Mouse (Mus musculus) liver, embryonic 16.5 days (tissue): ENCODE measurements around the gene Tmem214. TPM values are rescaled to one million over a fixed set of nuclear protein-coding genes. Genes with fewer than 3 reads are reported as not detected.

ENCODE experiments used
- ATAC-seq: fragments of 200-750 bp; cut with Nextera tagmentation; 2 replicates; pipeline ENCODE4 v1.8.0; 2017; ENCODE audit warnings: low read depth, mild to moderate bottlenecking, moderate number of reproducible peaks, moderate library complexity
- H3K27ac ChIP-seq: fragments of 300-500 bp; sonication (generic); 2 replicates; pipeline ENCODE4 v1.5.1; 2014; ENCODE audit warnings: mild to moderate bottlenecking, low read length
- H3K27me3 ChIP-seq: fragments of 300-500 bp; sonication (generic); 2 replicates; pipeline ENCODE4 v1.6.1; 2014; ENCODE audit warnings: low read depth, low read length, mixed read lengths; ENCODE audit not compliant: control insufficient read depth, insufficient read depth
- H3K36me3 ChIP-seq: fragments of 300-500 bp; sonication (generic); 2 replicates; pipeline ENCODE4 v1.6.1; 2014; ENCODE audit warnings: mild to moderate bottlenecking; ENCODE audit not compliant: control insufficient read depth, insufficient read depth
- H3K4me1 ChIP-seq: fragments of 300-500 bp; sonication (generic); 2 replicates; pipeline ENCODE4 v1.6.1; 2014; ENCODE audit warnings: low read depth, low read length, mixed read lengths; ENCODE audit not compliant: control insufficient read depth
- H3K4me2 ChIP-seq: fragments of 300-500 bp; sonication (generic); 2 replicates; pipeline ENCODE4 v1.6.1; 2014; ENCODE audit warnings: low read depth, low read length, mixed read lengths
- H3K4me3 ChIP-seq: fragments of 300-500 bp; sonication (generic); 2 replicates; pipeline ENCODE4 v1.5.1; 2014; ENCODE audit warnings: low read depth, mild to moderate bottlenecking, low read length
- H3K9ac ChIP-seq: fragments of 300-500 bp; sonication (generic); 2 replicates; pipeline ENCODE4 v1.6.1; 2014; ENCODE audit warnings: low read depth, low read length
- H3K9me3 ChIP-seq: fragments of 300-500 bp; sonication (generic); replicated peaks from 2 replicates; pipeline ENCODE4 v1.6.1; 2016; ENCODE audit warnings: low read length; ENCODE audit not compliant: control insufficient read depth
- WGBS: fragments of 180-500 bp; shearing (Covaris S2); extraction: QIAGEN DNeasy Blood & Tissue Kit; methylation state at CpG from one replicate; pipeline ENCODE4 v1.1.7; 2014; ENCODE audit not compliant: insufficient replicate concordance; 5-methylcytosine and 5-hydroxymethylcytosine counted together
- polyA plus RNA-seq: library from polyadenylated mRNA; unstranded; fragments of >200 nt; fragmentation: Nextera tagmentation; extraction: Ambion mirVana; gene quantifications from 2 replicates; pipeline ENCODE4 v1.2.1, GENCODE M21; 2015

Tmem214 gene
- polyA plus RNA-seq, 1 experiment from 2014 or later = 40.1 TPM

- Histone ChIP-seq H3K9ac (peak overlapping the region; percentile 56), H3K27ac (peak overlapping the region; percentile 74), H3K9me3 (no peaks in the 10 kb centered on the region), H3K27me3 (no peaks in the 10 kb centered on the region), H3K4me1 (peaks cover 40% of the 10 kb centered on the region), H3K4me2 (peak overlapping the region; percentile 59), H3K4me3 (peak overlapping the region; percentile 55), H3K36me3 (peaks cover 9% of the 10 kb centered on the region; the same call in 1 of the 2 replicates)
- no peak; the same call in 1 of the 2 replicates for ATAC-seq
- 20% methylated on average over 9 of the region's 9 CpGs for WGBS
Measured at GRCm38 (mm10) chr5:30915456-30915855, 47.6 kb downstream of the Tmem214 start.

- peak overlapping the region; percentile 55 for H3K4me3 ChIP-seq
- peak overlapping the region; percentile 74 for H3K27ac ChIP-seq
- WGBS = 3% methylated on average over 7 of the region's 7 CpGs
- H3K4me2 ChIP-seq = peak overlapping the region; percentile 59
- peaks cover 45% of the 10 kb centered on the region for H3K4me1 ChIP-seq
- ATAC-seq = peak; percentile 71
- H3K27me3 ChIP-seq = no peaks in the 10 kb centered on the region
- peak overlapping the region; percentile 56; the same call in 1 of the 2 replicates for H3K9ac ChIP-seq
- peaks cover 9% of the 10 kb centered on the region; the same call in 1 of the 2 replicates for H3K36me3 ChIP-seq
- no peaks in the 10 kb centered on the region for H3K9me3 ChIP-seq
Measured at GRCm38 (mm10) chr5:30915974-30916433, 48.2 kb downstream of the Tmem214 start.

GRCm38 (mm10) chr5:30916841-30917240, 49.0 kb downstream of the Tmem214 start:
- peaks cover 9% of the 10 kb centered on the region; the same call in 1 of the 2 replicates for H3K36me3 ChIP-seq
- H3K9me3 ChIP-seq = no peaks in the 10 kb centered on the region
- no peak overlapping the region for H3K9ac ChIP-seq
- no peak overlapping the region for H3K4me3 ChIP-seq
- H3K27me3 ChIP-seq = no peaks in the 10 kb centered on the region
- ATAC-seq = no peak
- peak overlapping the region; percentile 74 for H3K27ac ChIP-seq
- 81% methylated on average over 9 of the region's 9 CpGs for WGBS
- H3K4me1 ChIP-seq = peaks cover 49% of the 10 kb centered on the region
- H3K4me2 ChIP-seq = no peak overlapping the region

GRCm38 (mm10) chr5:30917348-30917747, 49.5 kb downstream of the Tmem214 start:
- no peak overlapping the region for H3K27ac ChIP-seq
- WGBS = 84% methylated on average over 11 of the region's 11 CpGs
- H3K4me3 ChIP-seq = no peak overlapping the region
- H3K9ac ChIP-seq = no peak overlapping the region
- no peaks in the 10 kb centered on the region for H3K9me3 ChIP-seq
- no peak overlapping the region for H3K4me2 ChIP-seq
- no peak for ATAC-seq
- H3K27me3 ChIP-seq = no peaks in the 10 kb centered on the region
- peaks cover 9% of the 10 kb centered on the region; the same call in 1 of the 2 replicates for H3K36me3 ChIP-seq
- peaks cover 53% of the 10 kb centered on the region for H3K4me1 ChIP-seq

GRCm38 (mm10) chr5:30917891-30918670, 50.3 kb downstream of the Tmem214 start:
- 73% methylated on average over 31 of the region's 31 CpGs for WGBS
- H3K9ac ChIP-seq = no peak overlapping the region

GRCm38 (mm10) chr5:30918691-30919090, 50.9 kb downstream of the Tmem214 start:
- H3K9me3 ChIP-seq = no peaks in the 10 kb centered on the region
- H3K36me3 ChIP-seq = peaks cover 9% of the 10 kb centered on the region; the same call in 1 of the 2 replicates
- no peaks in the 10 kb centered on the region for H3K27me3 ChIP-seq
- H3K27ac ChIP-seq = no peak overlapping the region
- H3K4me2 ChIP-seq = no peak overlapping the region
- no peak overlapping the region for H3K4me3 ChIP-seq
- no peak for ATAC-seq
- peaks cover 57% of the 10 kb centered on the region for H3K4me1 ChIP-seq
- no peak overlapping the region for H3K9ac ChIP-seq
- WGBS = 70% methylated on average over 8 of the region's 8 CpGs

More at GRCm38 (mm10) chr5:30917891-30918670, 50.3 kb downstream of the Tmem214 start:
- Histone ChIP-seq H3K36me3 (peaks cover 9% of the 10 kb centered on the region; the same call in 1 of the 2 replicates), H3K27ac (no peak overlapping the region), H3K4me1 (peaks cover 57% of the 10 kb centered on the region), H3K27me3 (no peaks in the 10 kb centered on the region), H3K4me2 (no peak overlapping the region), H3K4me3 (no peak overlapping the region), H3K9me3 (no peaks in the 10 kb centered on the region)
- no peak for ATAC-seq

GRCm38 (mm10) chr5:30919831-30920614, 52.2 kb downstream of the Tmem214 start:
- ATAC-seq = no peak
- no peak overlapping the region for H3K9ac ChIP-seq
- no peaks in the 10 kb centered on the region for H3K9me3 ChIP-seq
- H3K27me3 ChIP-seq = no peaks in the 10 kb centered on the region
- WGBS = 71% methylated on average over 11 of the region's 11 CpGs
- H3K27ac ChIP-seq = no peak overlapping the region
- peaks cover 47% of the 10 kb centered on the region for H3K4me1 ChIP-seq
- no peak overlapping the region for H3K4me3 ChIP-seq
- no peak overlapping the region for H3K4me2 ChIP-seq
- peaks cover 9% of the 10 kb centered on the region; the same call in 1 of the 2 replicates for H3K36me3 ChIP-seq

- H3K4me3 ChIP-seq = 0 out of 2 replicates have a peak overlapping the region, but pooled peaks have one; percentile 82
- H3K36me3 ChIP-seq = peaks cover 9% of the 10 kb centered on the region
- ATAC-seq = no peak
- H3K4me1 ChIP-seq = peaks cover 42% of the 10 kb centered on the region
- peak overlapping the region; percentile 90 for H3K4me2 ChIP-seq
- no peaks in the 10 kb centered on the region for H3K9me3 ChIP-seq
- no peaks in the 10 kb centered on the region for H3K27me3 ChIP-seq
- H3K27ac ChIP-seq = 0 out of 2 replicates have a peak overlapping the region, but pooled peaks have one; percentile 4
- 61% methylated on average over 19 of the region's 19 CpGs for WGBS
- no peak overlapping the region for H3K9ac ChIP-seq
Measured at GRCm38 (mm10) chr5:30920621-30921020, 52.8 kb downstream of the Tmem214 start.
